Mouse (Mus musculus): ENCODE data around the gene Rnase12.

- no peak for TF ChIP-seq CTCF (IDR thresholded peaks at IDR 0.05; ENCODE audit: extremely low read depth, insufficient read length, insufficient replicate concordance, low read depth, low read length)
- TF ChIP-seq POLR2A (IDR thresholded peaks at IDR 0.05; ENCODE audit: low read depth, low read length) = no peak
Measured at GRCm38 (mm10) chr14:51074335-51074734, 16.9 kb upstream of the Rnase12 start, which contains the start of gene Olfr750.
